Mouse (Mus musculus): Measurements from ENCODE around the gene Fam162a.
"Not testable (repeated sequence)": the region's sequence is repeated elsewhere in the genome, so short reads cannot be mapped to it uniquely, and the experiment has no call there.

Fam162a gene

GRCm38 (mm10) chr16:36063315-36063714 is 8.1 kb downstream of the Fam162a start:
- in situ Hi-C loops (cut with MboI) = loop anchor here (25.0 kb wide), 1 partner anchor 701 kb away; the partner anchor contains the start of gene Sec22a

- in situ Hi-C loops (cut with MboI) = loop anchor here (25.0 kb wide), 1 partner anchor 700 kb away; the partner anchor contains the start of gene Sec22a
Observed at GRCm38 (mm10) chr16:36062534-36062933, 8.9 kb downstream of the Fam162a start.

- in situ Hi-C loops (cut with MboI) = loop anchor here (25.0 kb wide), 1 partner anchor 696 kb away; the partner anchor contains the start of gene Sec22a
Observed at GRCm38 (mm10) chr16:36057933-36058475, 13.4 kb downstream of the Fam162a start.

GRCm38 (mm10) chr16:36056416-36056815 is 15.0 kb downstream of the Fam162a start:
- in situ Hi-C loops (cut with MboI) = loop anchor here (25.0 kb wide), 1 partner anchor 694 kb away; the partner anchor contains the start of gene Sec22a

GRCm38 (mm10) chr16:36054920-36055319 is 16.5 kb downstream of the Fam162a start:
- in situ Hi-C loops (cut with MboI) = loop anchor here (25.0 kb wide), 1 partner anchor 693 kb away; the partner anchor contains the start of gene Sec22a

GRCm38 (mm10) chr16:36053524-36054275 is 17.7 kb downstream of the Fam162a start:
- in situ Hi-C loops (cut with MboI) = loop anchor here (25.0 kb wide), 1 partner anchor 691 kb away; the partner anchor contains the start of gene Sec22a

GRCm38 (mm10) chr16:36051491-36051890 is 19.9 kb downstream of the Fam162a start:
- in situ Hi-C loops (cut with MboI) = loop anchor here (25.0 kb wide), 1 partner anchor 689 kb away; the partner anchor contains the start of gene Sec22a

- in situ Hi-C loops (cut with MboI) = loop anchor here (10.0 kb wide), 1 partner anchor 173 kb away; the partner anchor contains the start of gene Parp14
Observed at GRCm38 (mm10) chr16:36047538-36047937, 23.9 kb downstream of the Fam162a start.

GRCm38 (mm10) chr16:36043964-36044363 is 27.4 kb downstream of the Fam162a start:
- in situ Hi-C loops (cut with MboI) = loop anchor here (10.0 kb wide), 1 partner anchor 169 kb away; the partner anchor contains the start of gene Parp14

GRCm38 (mm10) chr16:36043073-36043472 is 28.3 kb downstream of the Fam162a start:
- in situ Hi-C loops (cut with MboI) = loop anchor here (10.0 kb wide), 1 partner anchor 168 kb away; the partner anchor contains the start of gene Parp14

- in situ Hi-C loops (cut with MboI) = loop anchor here (10.0 kb wide), 1 partner anchor 167 kb away; the partner anchor contains the start of gene Parp14
Observed at GRCm38 (mm10) chr16:36041625-36042020, 29.8 kb downstream of the Fam162a start.

GRCm38 (mm10) chr16:36040640-36041624 is 30.5 kb downstream of the Fam162a start, which contains the start of gene Wdr5b:
Gene Wdr5b, plus strand, starts transcription at chr16:36041190.
- in situ Hi-C loops (cut with MboI) = loop anchor here (10.0 kb wide), 1 partner anchor 166 kb away; the partner anchor contains the start of gene Parp14

- in situ Hi-C loops (cut with MboI) = not testable (repeated sequence)
Observed at GRCm38 (mm10) chr16:36028120-36028519, 43.3 kb downstream of the Fam162a start.

GRCm38 (mm10) chr16:36016335-36016734 is 55.1 kb downstream of the Fam162a start:
- in situ Hi-C loops (cut with MboI) = no loop called here

- in situ Hi-C loops (cut with MboI) = no loop called here
Observed at GRCm38 (mm10) chr16:36008396-36008795, 63.0 kb downstream of the Fam162a start.

GRCm38 (mm10) chr16:35998852-35999251 is 72.5 kb downstream of the Fam162a start:
- in situ Hi-C loops (cut with MboI) = not testable (repeated sequence)

All from mature B cell (primary cell).